Mouse (Mus musculus): Measurements from ENCODE around the gene Rnd2.
"Not testable (repeated sequence)": the region's sequence is repeated elsewhere in the genome, so short reads cannot be mapped to it uniquely, and the experiment has no call there.

Rnd2 gene

DNA sequence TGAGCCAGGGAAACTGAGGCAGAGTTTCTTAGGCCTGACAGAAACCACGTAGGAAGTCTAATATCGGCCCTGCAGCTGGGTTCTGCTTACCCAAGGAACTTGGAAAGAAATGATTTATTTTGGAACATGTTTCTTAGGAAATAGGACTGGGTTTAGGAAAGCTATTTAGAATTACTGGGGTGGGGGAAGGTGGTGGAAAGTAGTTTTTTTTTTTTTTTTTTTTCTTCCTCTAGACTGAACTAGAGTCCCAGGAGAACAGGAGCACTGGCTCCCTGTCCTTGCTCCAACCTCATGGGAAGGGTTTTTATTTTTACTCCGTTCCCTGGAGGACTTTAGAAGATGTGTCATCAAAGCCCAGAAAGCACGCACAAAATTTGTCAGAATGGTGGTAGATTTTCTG, 4.4 kb downstream of the Rnd2 start:
- no peak for DNase-seq

- no peak for DNase-seq
Observed at GRCm38 (mm10) chr11:101470206-101470605, 5.4 kb downstream of the Rnd2 start.

DNA sequence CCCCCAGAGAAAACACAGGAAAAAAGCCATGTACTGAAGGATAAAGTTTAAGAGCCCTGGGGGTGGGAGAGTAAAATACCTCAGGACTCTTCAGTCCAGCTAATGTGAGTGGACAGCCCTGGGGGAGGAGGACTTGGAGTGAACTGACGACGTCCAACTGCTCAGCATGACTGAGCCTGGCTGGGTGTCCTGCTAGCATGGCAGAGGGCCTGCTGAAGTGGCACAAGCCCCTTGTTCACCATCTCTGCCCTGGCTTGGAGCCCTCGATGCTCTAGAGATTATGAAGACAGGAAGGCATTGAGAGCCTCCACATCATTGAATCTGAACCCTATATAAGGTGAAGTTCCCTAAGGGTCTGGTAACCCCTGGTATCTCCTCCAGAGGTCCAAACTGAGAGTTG, 7.1 kb downstream of the Rnd2 start:
- DNase-seq, result no peak

DNA sequence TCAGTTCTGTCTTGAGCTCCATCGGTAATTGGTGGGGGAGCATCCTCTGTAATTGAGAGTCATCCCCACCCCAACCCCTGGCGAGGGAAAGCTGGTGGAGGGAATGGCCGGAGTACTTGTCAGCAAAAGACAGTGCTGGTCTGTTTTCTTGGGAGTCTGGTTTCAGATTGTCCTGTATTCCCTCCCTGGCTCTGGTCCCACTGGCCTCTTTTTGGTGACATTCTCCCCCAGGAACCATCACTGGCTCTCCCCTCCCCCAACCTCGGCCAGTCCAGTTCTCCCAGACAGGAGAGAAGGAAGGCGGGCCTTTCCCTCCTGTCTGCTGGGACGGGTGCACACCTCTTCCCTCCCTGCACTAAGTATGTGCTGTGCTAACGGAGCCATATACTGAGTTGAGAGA, 7.5 kb downstream of the Rnd2 start:
- no peak for DNase-seq

- DNase-seq, result not testable (repeated sequence)
Observed at GRCm38 (mm10) chr11:101473686-101474085, 8.9 kb downstream of the Rnd2 start.

DNA sequence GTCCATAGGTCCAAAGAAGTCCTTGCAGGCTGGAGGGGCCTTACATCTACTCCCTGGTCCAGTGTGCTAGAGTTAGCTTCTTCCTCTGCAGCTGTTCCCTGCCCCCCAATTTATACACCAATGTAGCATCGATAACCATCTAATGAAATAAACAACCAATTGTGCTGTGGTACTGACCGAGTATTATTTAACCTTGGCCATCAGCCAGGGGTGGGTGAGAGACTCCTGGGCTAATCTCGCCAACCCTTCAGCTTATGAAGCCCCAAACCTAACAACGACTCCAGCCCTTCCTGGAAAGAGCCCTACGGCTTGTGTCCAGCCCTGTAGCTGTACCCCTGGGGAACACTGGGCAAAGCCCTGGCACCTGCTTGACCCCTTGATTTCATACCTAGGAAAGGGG, 9.5 kb downstream of the Rnd2 start:
- no peak for DNase-seq

GRCm38 (mm10) chr11:101476361-101476760, 11.6 kb downstream of the Rnd2 start:
- DNase-seq, result not testable (repeated sequence)

DNA sequence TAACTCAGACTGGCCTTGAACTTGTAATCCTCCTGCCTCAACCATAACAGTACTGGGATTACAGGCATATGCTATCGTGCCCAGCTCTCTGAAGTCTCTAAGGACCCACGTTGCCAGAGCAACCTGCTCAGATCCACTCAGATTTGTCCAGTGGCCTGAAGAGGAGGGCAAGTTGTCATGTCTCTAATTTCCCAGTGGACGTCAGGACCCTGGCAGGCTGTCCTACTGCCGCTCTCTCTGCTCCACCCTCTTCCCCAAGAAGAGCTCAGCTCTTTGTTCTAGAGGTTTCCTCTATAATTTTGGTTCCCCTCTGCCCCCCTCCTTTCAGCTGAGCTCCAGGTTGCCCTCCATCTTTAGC, 12.4 kb downstream of the Rnd2 start:
- no peak for DNase-seq

DNA sequence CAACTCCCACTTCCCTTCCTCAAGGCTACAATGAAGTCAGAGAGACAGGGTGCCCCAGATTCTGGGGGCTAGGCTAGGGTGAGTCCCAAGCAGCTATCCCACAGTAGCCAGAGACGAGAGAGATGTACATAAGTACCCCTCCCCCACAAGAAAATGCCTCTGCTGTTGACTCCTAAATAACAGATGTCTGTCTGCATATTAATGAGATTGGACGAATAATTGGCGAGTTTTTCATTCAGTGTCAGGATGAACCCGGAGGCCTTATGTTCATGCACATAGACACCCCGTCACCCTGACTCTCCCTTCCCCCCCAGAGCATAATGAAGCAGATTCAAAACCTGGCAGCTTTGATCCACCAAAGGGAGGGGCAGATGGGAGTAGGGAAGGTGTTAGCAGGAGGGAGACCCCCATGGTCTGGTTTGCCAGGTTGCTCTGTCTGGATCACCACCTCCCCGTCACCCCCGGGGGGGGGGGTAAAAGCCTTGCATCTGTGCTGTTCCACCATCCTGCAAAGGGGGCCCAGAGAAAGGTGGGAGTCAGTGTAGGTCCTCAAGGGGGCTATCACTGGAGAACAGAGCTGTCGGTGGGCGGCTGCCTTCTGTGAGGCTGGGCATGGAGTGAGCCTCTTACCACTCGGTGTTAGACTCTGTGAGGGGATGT, 12.9 kb downstream of the Rnd2 start:
- no peak for DNase-seq

DNA sequence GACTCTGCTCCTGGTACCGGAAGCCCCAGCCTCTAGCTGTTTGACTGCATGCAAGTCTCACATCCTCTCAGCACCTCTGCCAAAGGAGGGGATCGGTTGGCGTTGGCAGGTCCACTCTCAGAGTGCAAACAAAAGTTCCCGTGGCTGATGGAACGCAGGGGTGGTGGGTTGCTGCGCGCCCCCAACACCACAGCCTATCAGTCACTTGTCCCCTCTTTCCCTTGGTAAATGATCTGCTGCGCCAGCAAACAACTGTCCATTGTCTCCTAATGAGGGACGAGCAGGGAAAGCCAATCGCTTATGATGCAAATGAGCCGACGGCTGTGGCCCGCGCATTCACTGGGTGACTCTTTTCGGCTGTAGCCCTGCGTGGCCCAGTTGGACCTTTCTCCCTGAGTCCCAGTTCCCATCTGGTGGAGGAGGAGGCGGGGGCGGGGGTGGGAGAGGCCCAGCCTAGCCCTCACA, 14.4 kb downstream of the Rnd2 start:
- DNase-seq, result no peak

DNA sequence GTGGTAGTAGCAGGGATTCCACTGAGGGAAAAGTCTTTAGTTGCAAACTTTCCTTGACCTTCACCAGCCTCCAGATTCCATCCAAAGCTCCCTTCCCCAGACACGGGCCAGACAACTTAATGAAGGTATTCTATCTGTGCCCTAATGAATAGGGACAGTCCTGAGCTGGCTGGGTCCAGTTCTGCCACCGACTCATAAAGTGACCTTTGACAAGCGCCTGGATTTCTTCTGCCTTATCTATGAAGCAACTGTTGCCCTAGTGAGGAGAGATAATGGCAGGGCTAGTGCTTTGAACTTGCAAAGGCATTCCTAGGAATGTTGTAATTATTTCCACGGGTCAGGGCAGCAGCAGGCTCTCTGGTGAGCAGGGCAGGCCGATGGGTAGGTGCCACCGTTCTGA, 16.1 kb downstream of the Rnd2 start:
- DNase-seq, result no peak

DNA sequence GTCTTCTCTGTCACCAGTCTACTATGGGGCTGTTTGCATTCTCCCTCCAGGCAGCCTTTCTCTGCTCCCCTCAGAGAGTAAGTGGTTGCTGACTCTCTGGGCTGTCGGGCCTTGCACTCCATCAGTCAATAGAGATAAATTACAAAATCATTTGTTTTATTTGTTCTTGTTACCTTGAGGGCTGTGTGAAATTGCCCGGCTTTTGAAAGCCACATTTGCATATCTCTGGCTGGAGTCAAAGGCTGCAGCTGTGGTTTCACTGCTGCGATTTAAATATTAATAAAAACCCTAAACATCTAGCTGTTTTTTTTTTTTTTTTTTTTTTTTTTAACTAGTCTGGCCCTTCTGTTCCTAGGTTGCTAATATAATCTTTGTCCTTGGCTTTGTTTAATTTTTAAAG, 19.0 kb downstream of the Rnd2 start:
- DNase-seq, result no peak

DNA sequence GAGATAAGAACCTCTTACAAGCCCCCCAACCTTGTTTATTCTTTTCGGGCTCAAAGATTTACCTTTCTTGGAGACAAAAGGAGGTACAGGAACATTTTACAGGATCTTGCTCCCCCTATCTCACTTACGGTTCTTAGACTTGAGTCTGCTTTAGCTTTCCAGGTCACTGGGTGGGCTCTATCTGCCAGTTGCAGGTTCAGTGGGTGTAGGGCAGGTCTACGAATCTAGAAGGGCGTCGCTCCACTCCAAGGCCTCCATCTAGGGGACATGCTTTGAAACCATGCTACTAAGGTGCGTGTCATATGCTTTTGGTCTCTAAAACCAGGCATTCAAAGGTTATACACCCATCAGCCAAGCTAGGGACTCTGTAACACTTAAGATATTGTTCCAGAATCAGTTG, 19.4 kb downstream of the Rnd2 start:
- DNase-seq, result no peak

GRCm38 (mm10) chr11:101484814-101485213, 20.0 kb downstream of the Rnd2 start:
- no peak for DNase-seq

DNA sequence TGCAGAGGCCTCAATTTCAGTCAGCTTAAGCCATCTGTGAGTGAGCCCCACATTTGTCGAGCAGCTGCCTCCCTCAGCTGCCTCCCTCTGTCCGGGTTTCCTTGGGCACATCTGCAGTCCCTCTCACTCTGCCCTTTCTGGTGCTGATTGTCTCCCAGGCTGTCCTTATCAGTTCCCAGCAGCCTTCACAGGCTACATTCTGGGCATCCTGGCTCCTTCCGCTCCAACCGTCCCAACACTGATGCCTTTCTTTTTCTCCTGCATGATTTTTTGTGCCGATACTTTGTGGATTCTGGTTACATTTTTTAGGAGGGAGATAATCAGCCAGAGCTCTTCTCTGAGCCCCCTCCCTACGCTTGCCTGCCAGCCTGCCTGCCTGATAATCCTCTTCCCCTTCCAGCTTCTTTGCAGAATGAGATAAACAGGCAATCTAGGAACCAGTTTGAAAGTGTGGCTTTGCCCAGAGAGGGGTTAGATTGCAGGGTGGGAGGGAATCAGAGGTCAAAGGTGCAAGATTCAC, 20.8 kb downstream of the Rnd2 start:
- no peak for DNase-seq

DNA sequence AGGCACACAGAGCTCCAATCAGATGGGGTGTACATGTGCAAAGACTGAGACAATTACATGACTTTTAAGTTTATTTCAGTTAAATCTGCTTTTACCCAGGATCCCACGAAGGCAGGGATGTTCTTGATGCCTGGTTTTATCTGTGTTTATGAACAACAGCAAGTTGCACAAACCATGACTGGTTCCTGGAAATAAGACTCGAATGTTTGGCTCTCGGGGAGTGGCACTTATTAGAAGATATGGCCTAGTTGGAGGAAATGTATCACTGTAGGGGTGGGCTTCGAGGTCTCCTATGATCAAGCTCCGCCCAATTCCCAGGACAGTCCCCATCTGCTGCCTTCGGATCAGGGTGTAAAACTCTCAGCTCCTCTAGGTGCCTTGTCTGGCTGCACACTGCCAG, 21.3 kb downstream of the Rnd2 start:
- no peak for DNase-seq

- no peak for DNase-seq
Observed at GRCm38 (mm10) chr11:101506269-101506780, 41.5 kb downstream of the Rnd2 start.

- no peak for DNase-seq
Observed at GRCm38 (mm10) chr11:101507090-101507489, 42.3 kb downstream of the Rnd2 start.

DNA sequence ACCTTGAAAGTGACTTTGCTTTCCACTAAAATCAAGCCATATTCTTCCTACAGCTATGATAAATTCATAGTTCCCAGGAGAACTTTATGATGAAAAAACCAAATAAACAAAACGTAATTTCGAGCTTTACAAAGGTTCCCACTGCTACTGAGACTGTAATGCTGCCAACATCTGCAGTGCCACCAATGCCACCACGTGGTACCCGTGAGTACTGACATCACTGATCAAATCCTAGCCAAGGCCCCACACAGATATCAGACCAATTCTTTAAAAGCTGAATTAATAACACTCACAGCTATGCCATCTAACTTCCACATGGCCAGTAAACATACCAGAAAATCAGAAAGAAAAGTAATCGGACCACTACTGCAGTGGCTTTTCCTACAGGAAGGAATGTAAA, 54.1 kb downstream of the Rnd2 start:
- DNase-seq, result no peak

DNA sequence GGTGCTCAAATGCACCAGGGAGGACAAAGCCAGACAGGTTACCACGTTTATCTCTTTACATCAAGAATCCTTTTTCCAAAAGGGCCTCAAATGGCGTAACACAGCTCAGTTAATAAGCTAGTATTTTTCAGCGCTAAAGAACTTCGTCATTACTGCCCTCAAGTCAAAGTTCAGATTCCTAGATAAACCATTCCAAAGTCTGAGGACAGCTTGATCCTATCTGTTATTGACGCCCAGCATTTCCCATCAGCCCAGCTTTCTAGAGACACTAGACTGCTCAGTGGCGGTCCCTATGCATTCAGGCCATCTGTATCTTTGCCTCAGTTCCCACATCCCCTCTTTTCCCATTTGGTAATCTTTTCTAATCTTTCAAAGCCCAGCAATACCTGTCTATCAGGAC, 54.6 kb downstream of the Rnd2 start:
- no peak for DNase-seq
